Mouse (Mus musculus) neutrophil, adult 65 days (primary cell): ENCODE measurements around the gene Hoxb2. TPM values are rescaled to one million over a fixed set of nuclear protein-coding genes. Genes with fewer than 3 reads are reported as not detected.

ENCODE experiments used
- total RNA-seq: library from RNA; stranded (reverse); gene quantifications from 2 replicates; pipeline ENCODE4 v1.2.4, GENCODE M21; 2023

The Hoxb2 gene
- not detected in 2 replicates for total RNA-seq

GRCm38 (mm10) chr11:96350341-96350624 lies at the start of gene Hoxb2:
Hoxb2 (plus strand) TSS chr11:96350525.

GRCm38 (mm10) chr11:96303151-96304099 lies 46.9 kb upstream of the Hoxb2 start, which contains the start of gene Hoxb5:
Hoxb5 (plus strand) TSS chr11:96303336.

GRCm38 (mm10) chr11:96317608-96318367 lies 32.5 kb upstream of the Hoxb2 start, which contains the start of gene Hoxb4:
Hoxb4 (plus strand) TSS chr11:96318267.

GRCm38 (mm10) chr11:96323154-96323553 lies 27.2 kb upstream of the Hoxb2 start, which contains the start of gene Hoxb3:
Hoxb3 (plus strand) TSS chr11:96323326.

GRCm38 (mm10) chr11:96365441-96366091 lies 15.2 kb downstream of the Hoxb2 start, which contains the start of gene Hoxb1:
Hoxb1 (plus strand) TSS chr11:96365752.

Other genes starting within 250 kb of the Hoxb2 start
- not detected in 2 replicates for gene Calcoco2, start 238.6 kb upstream of the Hoxb2 start, total RNA-seq
- gene Ttll6, start 216.7 kb upstream of the Hoxb2 start, total RNA-seq, result not detected in 2 replicates
- not detected in 2 replicates for gene Hoxb13, start 156.2 kb upstream of the Hoxb2 start, total RNA-seq
- not detected in 2 replicates for gene Hoxb9, start 79.1 kb upstream of the Hoxb2 start, total RNA-seq
- gene Hoxb8, start 68.6 kb upstream of the Hoxb2 start, total RNA-seq, result not detected in 2 replicates
- not detected in 2 replicates for gene Hoxb7, start 63.9 kb upstream of the Hoxb2 start, total RNA-seq
- gene Hoxb6, start 58.0 kb upstream of the Hoxb2 start, total RNA-seq, result not detected in 2 replicates
- gene Hoxb5, start 47.2 kb upstream of the Hoxb2 start, total RNA-seq, result not detected in 2 replicates
- 2.0 and 2.7 TPM in 2 replicates for gene Hoxb4, start 32.3 kb upstream of the Hoxb2 start, total RNA-seq
- gene Hoxb3, start 27.2 kb upstream of the Hoxb2 start, total RNA-seq, result 0.51 and 0.98 TPM in 2 replicates
- 0.51 and 0.75 TPM in 2 replicates for gene Hoxb1, start 15.2 kb downstream of the Hoxb2 start, total RNA-seq
- gene Skap1, start 114.1 kb downstream of the Hoxb2 start, total RNA-seq, result 0.20 TPM in 1 of 2 replicates, not detected in the other